Mouse (Mus musculus): ENCODE results near the gene Dydc2. TPM values are rescaled to one million over a fixed set of nuclear protein-coding genes. Genes with fewer than 3 reads are reported as not detected.

Gene Dydc2
- total RNA-seq, 2 experiments from 2014 or later, result 0.62 to 0.85 TPM

GRCm38 (mm10) chr14:41050471-41050870, 18.5 kb downstream of the Dydc2 start:
- intact Hi-C loops (cut with DNase I), result no loop called here
- no peak for DNase-seq (ENCODE audit: low spot score in 2 of 2)

- no peak for DNase-seq (ENCODE audit: low spot score in 2 of 2)
- intact Hi-C loops (cut with DNase I), result no loop called here
Observed at GRCm38 (mm10) chr14:41047402-41047801, 21.6 kb downstream of the Dydc2 start.

GRCm38 (mm10) chr14:41035146-41035798, 33.7 kb downstream of the Dydc2 start:
- intact Hi-C loops (cut with DNase I), result loop anchor here (10.0 kb wide), 1 partner anchor 240 kb away; no protein-coding TSS in a partner anchor
- DNase-seq (ENCODE audit: low spot score in 2 of 2), result peak; percentile 48 to 73

- DNase-seq (ENCODE audit: low spot score in 2 of 2), result peak; percentile 82 to 85
- intact Hi-C loops (cut with DNase I), result loop anchor here (1.0 to 10.0 kb wide), 3 partner anchors 54 to 239 kb away; no protein-coding TSS in a partner anchor
Observed at GRCm38 (mm10) chr14:41033135-41034110, 35.6 kb downstream of the Dydc2 start.

- DNase-seq (ENCODE audit: low spot score in 2 of 2), result no peak
- intact Hi-C loops (cut with DNase I), result loop anchor here (10.0 kb wide), 1 partner anchor 236 kb away; no protein-coding TSS in a partner anchor
Observed at GRCm38 (mm10) chr14:41030989-41031513, 38.0 kb downstream of the Dydc2 start.

DNA sequence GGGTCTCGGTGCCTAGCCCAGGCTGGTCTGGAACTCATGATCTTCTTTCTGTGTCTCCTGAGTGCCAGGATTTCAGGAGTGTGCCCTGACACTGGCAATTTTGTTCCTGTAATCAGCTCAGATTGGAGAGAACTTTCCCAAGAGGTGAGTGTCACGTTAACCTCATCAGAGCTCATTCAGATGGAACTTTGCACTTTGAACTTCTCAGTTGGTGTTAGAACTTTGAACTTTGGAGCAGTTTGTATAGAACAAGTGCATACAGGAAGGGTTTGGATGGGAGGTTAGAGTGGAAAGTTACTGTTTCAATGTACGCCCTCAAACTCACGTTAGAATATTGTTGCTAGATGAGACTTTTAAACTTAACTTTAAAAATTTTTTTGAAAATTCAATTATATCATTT, 39.7 kb downstream of the Dydc2 start:
- DNase-seq (ENCODE audit: low spot score in 2 of 2), result no peak
- intact Hi-C loops (cut with DNase I), result no loop called here

DNA sequence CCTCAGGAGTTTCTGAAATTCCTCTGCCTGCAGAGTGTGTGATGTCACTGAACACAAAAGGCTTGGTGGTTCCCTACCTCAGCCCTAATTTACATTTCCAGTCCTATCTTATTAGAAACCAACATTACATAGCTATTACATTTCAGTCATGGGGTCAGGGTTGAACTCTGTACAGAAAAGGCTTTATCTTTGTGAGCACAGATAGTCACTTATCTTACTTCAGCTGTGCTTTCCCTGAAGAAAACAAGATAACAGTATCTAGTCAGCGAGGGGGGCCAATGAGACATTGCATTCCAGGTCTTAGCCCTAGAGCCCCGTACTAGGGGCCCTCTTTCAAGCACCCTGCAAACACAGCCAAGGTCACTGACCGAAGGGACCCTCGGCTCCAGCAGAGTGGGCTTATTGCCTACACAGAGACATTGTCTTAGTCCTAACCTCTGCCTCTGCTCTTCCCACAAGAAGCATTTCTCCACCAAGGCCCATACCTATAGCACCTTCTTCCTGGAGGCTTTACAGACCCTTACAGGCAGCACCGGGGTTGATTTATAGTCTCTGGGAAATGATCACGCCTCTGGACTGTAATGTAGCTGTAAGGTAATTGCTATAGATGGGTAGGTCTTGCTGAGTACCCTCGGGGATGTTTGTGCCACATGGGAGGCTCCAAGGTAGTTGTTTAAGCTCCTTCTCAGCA, 43.3 kb downstream of the Dydc2 start:
- no peak for DNase-seq (ENCODE audit: low spot score in 2 of 2)
- intact Hi-C loops (cut with DNase I), result no loop called here

DNA sequence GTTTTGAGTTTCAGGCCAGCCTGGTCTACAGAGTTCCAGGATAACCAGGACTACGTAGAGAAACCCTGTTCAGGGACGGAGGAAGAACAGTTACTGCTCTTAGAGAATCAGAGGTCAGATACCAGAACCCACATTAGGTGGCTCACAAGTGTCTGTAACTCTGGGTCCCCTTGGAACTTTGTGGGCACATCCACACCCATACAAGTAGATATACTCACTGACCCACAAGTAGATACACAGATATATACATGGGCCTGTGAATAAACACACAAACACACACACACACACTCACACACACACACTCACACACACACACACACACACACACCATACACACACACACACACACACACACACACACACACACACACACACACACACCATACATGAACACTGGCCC, 43.9 kb downstream of the Dydc2 start:
- intact Hi-C loops (cut with DNase I), result no loop called here
- DNase-seq (ENCODE audit: low spot score in 2 of 2), result no peak

DNA sequence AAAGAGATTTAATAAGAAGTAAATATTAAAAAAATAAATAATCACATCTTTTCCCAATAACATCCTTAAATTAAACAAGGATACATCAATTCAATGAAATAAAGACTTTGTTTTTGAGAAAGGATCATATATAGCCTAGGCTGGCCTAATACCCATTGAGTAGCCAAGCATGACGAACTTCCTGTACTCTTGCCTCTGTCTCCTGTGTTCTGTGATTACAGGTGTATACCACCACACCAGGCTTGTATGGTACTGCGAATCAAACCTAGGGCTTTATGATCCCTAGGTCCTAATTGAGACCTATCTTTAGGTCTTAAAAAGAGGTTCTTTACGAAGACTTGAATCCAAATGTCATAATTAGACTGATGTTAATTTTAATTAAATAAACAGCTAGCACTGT, 47.8 kb downstream of the Dydc2 start:
- DNase-seq (ENCODE audit: low spot score in 2 of 2), result no peak
- intact Hi-C loops (cut with DNase I), result no loop called here

DNA sequence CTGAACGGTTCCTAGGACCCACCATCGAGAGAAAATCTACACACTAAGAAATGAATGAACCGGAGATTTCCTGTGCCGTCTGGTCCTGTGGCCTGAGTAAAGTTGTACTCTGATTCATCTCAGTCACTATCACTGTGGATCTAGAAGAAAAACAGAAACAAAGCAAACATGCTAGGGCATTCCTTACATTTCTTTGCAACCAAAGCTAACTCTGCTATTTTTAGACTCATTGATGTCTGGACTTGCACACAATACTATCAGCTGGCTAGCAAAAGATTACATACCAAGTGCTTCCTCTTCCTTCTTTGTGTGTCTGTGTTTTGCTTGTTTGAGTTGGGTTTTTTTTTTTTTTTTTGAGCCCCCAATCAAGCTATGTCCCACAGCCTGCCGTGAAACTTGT, 51.5 kb downstream of the Dydc2 start:
- intact Hi-C loops (cut with DNase I), result no loop called here
- no peak for DNase-seq (ENCODE audit: low spot score in 2 of 2)

- DNase-seq (ENCODE audit: low spot score in 2 of 2), result peak; percentile 15 to 67
- intact Hi-C loops (cut with DNase I), result no loop called here
Observed at GRCm38 (mm10) chr14:41014701-41015240, 54.2 kb downstream of the Dydc2 start.

DNA sequence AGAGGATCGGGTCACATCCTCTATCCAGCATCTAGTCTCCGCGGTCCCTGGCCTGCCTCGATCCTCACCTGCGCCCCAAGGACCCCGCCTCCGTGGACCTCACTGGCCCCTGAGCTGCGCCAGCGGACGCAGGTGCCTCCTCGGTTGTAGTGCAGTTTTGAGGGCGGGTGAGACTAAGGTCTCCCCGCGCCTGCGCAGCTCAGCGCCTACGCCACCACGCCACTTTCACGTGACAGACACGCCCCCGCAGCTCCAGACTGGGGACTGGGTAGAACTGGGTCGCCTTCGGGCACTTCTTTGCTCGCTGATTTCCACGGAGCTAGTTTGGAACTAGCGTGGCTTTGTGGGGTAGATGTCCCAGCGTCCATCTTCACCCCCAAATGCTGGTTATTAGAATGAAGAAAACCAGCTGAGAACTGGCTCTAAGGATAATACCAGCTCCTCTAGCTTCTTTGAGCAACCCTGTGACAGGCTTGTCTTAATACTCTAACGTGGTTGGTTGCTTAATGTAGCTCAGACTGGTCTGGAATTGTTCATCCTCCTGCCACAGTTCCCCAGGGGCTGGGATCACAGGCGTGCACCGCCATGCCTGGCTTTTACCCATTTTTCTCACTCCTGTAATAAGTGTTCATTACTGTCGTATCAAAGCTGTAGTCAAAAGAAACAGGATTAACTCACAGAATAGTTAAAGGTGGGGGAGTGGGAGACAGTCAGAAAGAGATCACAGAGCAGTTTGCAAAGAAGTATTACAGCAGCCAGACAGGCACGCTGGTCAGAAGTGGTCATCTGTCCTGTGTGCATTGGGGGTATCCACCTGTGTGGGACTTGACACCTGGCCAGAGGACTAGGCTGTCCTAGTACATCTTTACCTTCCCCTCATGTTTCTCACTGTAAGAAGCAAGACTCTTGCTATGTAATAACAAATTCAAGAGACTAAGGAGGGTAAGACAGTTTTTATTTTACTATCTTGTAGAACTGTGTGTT, 55.1 kb downstream of the Dydc2 start, which contains the start of gene Fam213a:
TSS of gene Fam213a (minus strand) at position 159 of the 984 bp plus-strand sequence.
- intact Hi-C loops (cut with DNase I), result no loop called here
- DNase-seq (ENCODE audit: low spot score in 2 of 2), result peak; percentile 94 to 95

DNA sequence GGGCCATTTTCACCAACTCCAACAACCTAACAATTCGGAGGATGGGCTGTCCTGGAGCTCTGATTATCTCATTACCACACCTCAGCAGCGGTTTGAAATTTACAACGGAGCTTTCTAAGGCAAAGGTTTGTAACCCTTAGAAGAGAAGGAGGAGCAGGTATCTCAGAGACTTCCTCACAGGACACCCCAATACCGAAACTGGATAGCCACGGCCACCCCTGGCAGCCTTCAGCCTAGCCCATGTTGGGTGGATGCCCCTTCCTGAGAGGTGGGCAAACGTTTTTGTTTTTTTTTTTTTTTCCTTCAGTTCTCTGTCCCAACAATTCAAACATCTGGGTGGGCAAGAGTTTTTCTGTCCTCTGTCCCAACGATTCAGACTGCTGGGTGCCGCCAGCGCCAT, 55.9 kb downstream of the Dydc2 start:
- no peak for DNase-seq (ENCODE audit: low spot score in 2 of 2)
- intact Hi-C loops (cut with DNase I), result no loop called here

- no peak for DNase-seq (ENCODE audit: low spot score in 2 of 2)
- intact Hi-C loops (cut with DNase I), result no loop called here
Observed at GRCm38 (mm10) chr14:41011916-41012315, 57.1 kb downstream of the Dydc2 start.

DNA sequence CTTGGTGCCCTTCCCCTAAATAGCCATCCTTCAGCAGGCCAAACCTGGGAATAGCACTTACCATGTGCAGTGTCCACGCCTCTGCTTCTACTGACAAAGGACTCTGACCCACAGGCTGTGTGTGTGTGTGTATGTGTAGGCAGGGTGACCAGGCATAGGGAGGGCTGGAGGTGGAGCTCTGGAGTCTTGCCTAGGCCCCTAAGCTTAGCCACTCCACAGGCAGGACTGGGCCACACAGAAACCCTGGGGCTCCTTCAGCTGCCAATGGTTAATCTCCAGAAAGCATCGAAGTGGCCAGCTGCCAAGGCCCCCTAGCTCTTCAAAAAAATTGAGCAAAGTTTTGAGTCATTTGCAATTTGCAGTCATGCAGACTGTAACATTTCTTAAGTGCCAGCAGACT, 60.9 kb downstream of the Dydc2 start:
- intact Hi-C loops (cut with DNase I), result no loop called here
- no peak for DNase-seq (ENCODE audit: low spot score in 2 of 2)

DNA sequence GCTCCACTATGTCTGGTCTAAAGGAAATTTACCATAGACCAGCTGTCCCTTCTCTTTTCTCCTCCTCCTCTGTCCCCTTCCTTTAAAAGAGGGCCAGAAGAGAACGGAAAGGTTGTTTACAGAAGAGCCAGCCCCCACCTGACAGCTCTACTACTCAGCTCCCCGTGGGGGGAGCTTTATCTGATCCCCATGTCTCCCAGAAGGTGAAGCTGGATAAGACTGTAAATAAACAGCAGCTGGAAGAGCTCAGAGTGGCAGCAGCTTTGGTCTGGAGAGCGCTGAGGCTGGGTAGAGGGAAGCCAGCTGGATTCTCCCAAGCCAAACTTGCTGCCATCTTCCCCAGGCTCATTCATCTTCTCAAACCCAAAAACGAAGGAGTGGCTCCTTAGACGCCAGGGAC, 61.4 kb downstream of the Dydc2 start:
- intact Hi-C loops (cut with DNase I), result no loop called here
- no peak for DNase-seq (ENCODE audit: low spot score in 2 of 2)

- intact Hi-C loops (cut with DNase I), result no loop called here
- peak in 1 of 2 experiments; percentile 15 for DNase-seq (ENCODE audit: low spot score in 2 of 2)
Observed at GRCm38 (mm10) chr14:41006899-41007298, 62.1 kb downstream of the Dydc2 start.

- DNase-seq (ENCODE audit: low spot score in 2 of 2), result no peak
- intact Hi-C loops (cut with DNase I), result no loop called here
Observed at GRCm38 (mm10) chr14:41006263-41006662, 62.7 kb downstream of the Dydc2 start.
